Mouse (Mus musculus) kidney, adult 2 months (tissue): Measurements from ENCODE around the gene Lima1.

Experiments used
- CTCF ChIP-seq: fragments of 200-500 bp; conservative IDR thresholded peaks from 2 replicates; pipeline ENCODE4 v1.5.1; 2011; ENCODE audit warnings: low read depth, mild to moderate bottlenecking, control low read depth, low read length, moderate library complexity, mixed read lengths; ENCODE audit not compliant: insufficient read depth, insufficient read length
- POLR2A ChIP-seq: fragments of 200-500 bp; IDR thresholded peaks from one replicate; pipeline ENCODE4 v1.6.1; 2011; ENCODE audit warnings: low read depth, low read length, control low read depth

DNA sequence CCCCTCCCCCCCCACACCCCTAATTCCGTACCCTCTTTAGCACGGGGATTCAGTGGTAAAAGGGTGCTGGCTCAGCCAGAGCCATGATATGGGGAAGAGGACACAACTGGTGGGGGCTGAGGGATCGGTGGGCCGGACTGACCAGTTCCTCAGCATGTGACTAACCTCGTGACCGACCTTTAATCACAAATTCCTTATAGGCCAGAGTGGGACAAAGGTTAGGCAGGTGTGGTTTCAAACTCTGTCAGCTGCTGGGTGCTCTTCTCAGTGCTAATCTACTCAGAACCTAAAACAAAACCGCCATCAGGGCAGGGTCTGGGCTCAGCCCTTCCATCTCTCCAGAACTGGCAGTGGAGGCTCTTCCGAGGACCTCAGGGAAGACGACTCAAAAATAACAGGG is 40.1 kb downstream of the Lima1 start:
- TF ChIP-seq CTCF (no peak), POLR2A (no peak)
